ENCODE assay signal across 10 mouse cellular contexts in the genomic region with DNA sequence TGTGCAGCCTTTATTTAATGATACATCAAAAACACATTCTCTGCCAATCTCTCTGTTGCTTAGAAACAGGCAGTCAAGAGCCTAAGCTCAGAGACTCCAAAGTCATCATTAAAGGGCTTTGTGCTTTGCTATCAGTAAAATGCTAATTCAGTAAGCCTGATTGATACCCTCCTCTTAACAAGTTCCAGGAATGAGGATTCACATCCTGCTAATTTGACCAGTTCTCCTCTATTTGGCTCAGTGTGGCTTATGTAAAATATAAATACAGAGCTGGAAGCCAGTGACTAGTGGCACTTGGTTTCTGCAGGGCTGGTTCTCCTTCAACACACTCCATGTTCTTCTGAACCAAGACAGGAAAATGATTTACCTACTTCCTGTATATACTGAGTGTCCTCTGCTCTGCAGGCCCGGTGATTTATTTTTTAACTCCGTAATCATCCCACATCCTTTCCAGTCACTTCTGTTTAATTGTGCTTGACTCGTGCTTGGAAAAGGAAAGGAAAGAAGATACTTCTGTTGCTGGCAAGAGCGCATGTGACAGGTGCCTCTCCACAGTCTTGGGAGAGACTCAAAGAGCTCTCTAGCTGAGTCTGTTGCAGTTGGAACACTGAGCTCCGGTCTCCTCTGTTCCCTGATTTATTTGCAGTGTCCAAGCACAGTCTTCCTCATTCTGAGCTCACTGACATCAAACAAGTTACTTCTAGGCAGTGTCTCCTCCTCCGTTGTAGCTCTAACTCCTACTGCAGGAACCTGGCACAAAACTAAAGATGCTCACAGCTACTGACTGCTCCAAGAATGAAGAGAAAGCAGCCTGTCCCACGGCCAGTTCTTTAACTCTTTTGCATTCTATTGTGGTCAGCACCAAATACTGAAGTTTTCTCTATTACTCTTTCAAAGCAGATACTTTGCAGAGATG.
DNase-seq lines count a peak whose midpoint lies in the region; ATAC-seq and TF ChIP-seq lines count a peak whose summit lies in the region.
"Had no signal": no experiment of that assay in that cellular context is flagged by ENCODE, and none has a peak within 500 bp of the region (broad histone marks: within the 10 kb centered on the region; RNA-seq: fewer than 3 reads in every experiment).

No protein-coding gene starts in this region.

- no peak for DNase-seq in cerebellum, adult 11 months
- DNase-seq in neural tube, embryonic 10.5 days (ENCODE audit: extremely low spot score, low spot score), result no peak
- DNase-seq in hindbrain, postnatal 0 days (ENCODE audit: low spot score), result peak; percentile 48
- no peak for DNase-seq in heart, postnatal 14 days
- DNase-seq: kidney, postnatal 14 days had no signal

- WGBS in neural tube, embryonic 13.5 days, result 50% methylated on average over 7 of the region's 7 CpGs
- 32% methylated on average over 7 of the region's 7 CpGs for WGBS in hindbrain, postnatal 0 days
- WGBS in neural tube, embryonic 14.5 days, result 47% methylated on average over 7 of the region's 7 CpGs

- H3K4me3 ChIP-seq in neural tube, embryonic 13.5 days, result no peak overlapping the region
- no peak overlapping the region for H3K4me3 ChIP-seq in hindbrain, postnatal 0 days (ENCODE audit: low read length)
- no peak overlapping the region for H3K4me3 ChIP-seq in neural tube, embryonic 14.5 days (ENCODE audit: low read depth, low read length)
- H3K4me3 ChIP-seq: myocyte had no signal

- no peak overlapping the region for H3K9ac ChIP-seq in neural tube, embryonic 13.5 days
- H3K9ac ChIP-seq in hindbrain, postnatal 0 days (replicated peaks; ENCODE audit: low read length), result no peak overlapping the region
- H3K9ac ChIP-seq in neural tube, embryonic 14.5 days (replicated peaks; ENCODE audit: low read depth, low read length), result no peak overlapping the region

- H3K9me3 ChIP-seq in neural tube, embryonic 13.5 days, result no peaks in the 10 kb centered on the region
- H3K9me3 ChIP-seq in hindbrain, postnatal 0 days (ENCODE audit: low read length), result no peaks in the 10 kb centered on the region
- no peaks in the 10 kb centered on the region for H3K9me3 ChIP-seq in neural tube, embryonic 14.5 days (ENCODE audit: control insufficient read depth, low read length)

- TF ChIP-seq CTCF in hindbrain, postnatal 0 days (IDR thresholded peaks at IDR 0.05; ENCODE audit: low read depth), result no peak

- no peaks in the 10 kb centered on the region for H3K27me3 ChIP-seq in neural tube, embryonic 13.5 days
- no peaks in the 10 kb centered on the region for H3K27me3 ChIP-seq in hindbrain, postnatal 0 days (ENCODE audit: insufficient read depth, low read length)
- no peaks in the 10 kb centered on the region for H3K27me3 ChIP-seq in neural tube, embryonic 14.5 days (ENCODE audit: control insufficient read depth, insufficient read depth, low read length)

- H3K4me1 ChIP-seq in neural tube, embryonic 13.5 days (replicated peaks), result peaks cover 13% of the 10 kb centered on the region
- peaks cover 10% of the 10 kb centered on the region; the same call in 1 of the 2 replicates for H3K4me1 ChIP-seq in hindbrain, postnatal 0 days (ENCODE audit: insufficient read depth, low read length)
- 0 out of 2 replicates have a peak, but pooled peaks cover 7% of the 10 kb centered on the region for H3K4me1 ChIP-seq in neural tube, embryonic 14.5 days (ENCODE audit: control insufficient read depth, insufficient read depth, low read length)

- 0 out of 2 replicates have a peak overlapping the region, but pooled peaks have one; percentile 14 for H3K27ac ChIP-seq in neural tube, embryonic 13.5 days (replicated peaks)
- peak overlapping the region; percentile 48; the same call in 1 of the 2 replicates for H3K27ac ChIP-seq in hindbrain, postnatal 0 days
- H3K27ac ChIP-seq in neural tube, embryonic 14.5 days (ENCODE audit: low read depth, low read length), result no peak overlapping the region

- no peaks in the 10 kb centered on the region for H3K36me3 ChIP-seq in neural tube, embryonic 13.5 days
- H3K36me3 ChIP-seq in hindbrain, postnatal 0 days (ENCODE audit: insufficient read depth, low read length), result no peaks in the 10 kb centered on the region
- H3K36me3 ChIP-seq in neural tube, embryonic 14.5 days (ENCODE audit: control insufficient read depth, insufficient read depth, low read length), result no peaks in the 10 kb centered on the region

- ATAC-seq in cerebellum, adult (ENCODE audit: insufficient number of reproducible peaks, low FRiP score, low TSS enrichment), result peak; percentile 76; the same call in 1 of the 2 replicates
- ATAC-seq in neural tube, embryonic 13.5 days (ENCODE audit: low read depth), result peak; percentile 59; the same call in 1 of the 2 replicates
- peak; percentile 72 for ATAC-seq in hindbrain, postnatal 0 days
- 0 out of 2 replicates have a peak, but pooled peaks have one; percentile 34 for ATAC-seq in neural tube, embryonic 14.5 days (ENCODE audit: low read depth)
- ATAC-seq in erythroblast, adult 5-6 weeks (replicated peaks; ENCODE audit: low FRiP score, poor library complexity, severe bottlenecking), result no peak

- H3K4me2 ChIP-seq in neural tube, embryonic 13.5 days, result no peak overlapping the region
- H3K4me2 ChIP-seq in hindbrain, postnatal 0 days (ENCODE audit: low read depth, low read length), result 0 out of 2 replicates have a peak overlapping the region, but pooled peaks have one; percentile 16
- H3K4me2 ChIP-seq in neural tube, embryonic 14.5 days (ENCODE audit: low read depth, low read length), result no peak overlapping the region

- intact Hi-C loops in heart, postnatal 14 days (cut with DNase I), result no loop called here
